8 mouse cellular contexts compared by ENCODE assay signal in the genomic region with DNA sequence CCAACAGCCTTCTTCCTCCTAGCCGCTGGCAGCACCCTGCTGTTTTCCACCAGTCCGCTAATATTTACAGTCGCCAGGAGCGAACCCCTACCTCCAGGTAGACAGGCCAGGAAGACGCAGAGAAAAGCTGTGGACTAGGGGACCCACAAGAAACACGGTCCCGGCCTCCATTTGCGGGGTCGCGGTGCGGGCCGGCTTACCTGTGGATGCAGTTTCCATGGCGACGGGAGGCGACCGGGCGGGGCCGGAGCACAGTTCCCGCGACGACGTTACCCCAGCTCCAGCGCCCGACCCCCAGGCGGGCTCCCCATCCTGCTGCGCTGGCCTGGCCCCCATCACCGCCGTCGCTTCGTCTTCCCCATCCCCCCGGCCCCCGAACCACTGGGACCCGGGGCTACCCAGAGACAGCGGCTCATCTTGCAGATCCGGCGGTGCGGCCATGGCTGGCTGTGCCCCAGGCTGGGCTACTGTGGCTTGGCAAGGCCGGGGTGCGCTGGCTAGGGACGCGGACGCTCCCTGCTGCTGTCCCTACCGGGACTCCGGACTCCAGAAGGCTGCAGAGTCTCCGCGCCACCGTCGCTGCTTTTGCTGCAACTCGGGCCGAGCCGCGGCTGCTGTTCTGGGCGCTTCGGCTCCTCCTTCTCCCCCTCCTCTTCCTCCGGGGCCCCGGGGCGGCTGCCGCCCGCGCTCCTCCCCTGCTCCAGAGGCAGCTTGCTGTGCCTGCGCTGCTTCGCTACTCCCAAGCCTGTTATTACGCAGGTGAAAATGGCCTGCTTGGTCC. TPM values are rescaled to one million over a fixed set of nuclear protein-coding genes. Genes with fewer than 3 reads are reported as not detected.
DNase-seq lines count a peak whose midpoint lies in the region; ATAC-seq and TF ChIP-seq lines count a peak whose summit lies in the region.

No protein-coding gene starts in this region.

- TF ChIP-seq CTCF in hindbrain, postnatal 0 days (IDR thresholded peaks at IDR 0.05; ENCODE audit: low read depth): no peak

- no peaks in the 10 kb centered on the region; the same call in 1 of the 2 replicates for H3K4me1 ChIP-seq in hindbrain, postnatal 0 days (ENCODE audit: insufficient read depth, low read length)

- no peaks in the 10 kb centered on the region for H3K36me3 ChIP-seq in hindbrain, postnatal 0 days (ENCODE audit: insufficient read depth, low read length)

- H3K4me2 ChIP-seq in hindbrain, postnatal 0 days (ENCODE audit: low read depth, low read length): peak overlapping the region; percentile 91

- intact Hi-C loops in left cerebral cortex, postnatal 25 days (cut with DNase I): loop anchor here (5.0 kb wide), 4 partner anchors 56 to 321 kb away; a partner anchor contains a TSS

- WGBS in hindbrain, postnatal 0 days: 0% methylated on average over 46 of the region's 63 CpGs

- ATAC-seq in hindbrain, postnatal 0 days: peak; percentile 88
- ATAC-seq in megakaryocyte, adult 5-6 weeks (ENCODE audit: poor library complexity, severe bottlenecking): peak; percentile 60

- H3K4me3 ChIP-seq in hindbrain, postnatal 0 days (ENCODE audit: low read length): peak overlapping the region; percentile 91

- H3K27ac ChIP-seq in hindbrain, postnatal 0 days: peak overlapping the region; percentile 88

- peak overlapping the region; percentile 86 for H3K9ac ChIP-seq in hindbrain, postnatal 0 days (replicated peaks; ENCODE audit: low read length)

- H3K27me3 ChIP-seq in hindbrain, postnatal 0 days (ENCODE audit: insufficient read depth, low read length): no peaks in the 10 kb centered on the region

- peak; percentile 25 to 32 for DNase-seq in adrenal gland, postnatal 4 days (ENCODE audit: low spot score in 2 of 2)
- peak; percentile 66 for DNase-seq in embryo, embryonic 10 days (ENCODE audit: low spot score)
- DNase-seq in gastrocnemius, postnatal 25 days: peak; percentile 47
- DNase-seq in hindbrain, postnatal 0 days (ENCODE audit: low spot score): peak; percentile 82
- DNase-seq in left cerebral cortex, postnatal 25 days (ENCODE audit: low spot score in 2 of 2): peak; percentile 75 to 82
- DNase-seq in right cerebral cortex, postnatal 10 days (ENCODE audit: low spot score in 2 of 2): peak; percentile 82 to 85
- DNase-seq in T-cell, adult 2 months (ENCODE audit: low spot score): no peak

- no peaks in the 10 kb centered on the region for H3K9me3 ChIP-seq in hindbrain, postnatal 0 days (ENCODE audit: low read length)

RNA-seq across cellular contexts. Expression of a gene that starts 0.6 kb away (rescaled TPM):
- 10 to 100 TPM; 66.3 to 86.5 TPM for total RNA-seq in adrenal gland, postnatal 4 days (2021)
- total RNA-seq in gastrocnemius, postnatal 25 days (2021): 1 to 10 TPM in 1 of 2 experiments, under 1 TPM in 1; 0.87 to 1.6 TPM
- 1,721 and 1,894 TPM in 2 replicates for total RNA-seq in hindbrain, postnatal 0 days (2014; rRNA removed)
- 3,263 and 3,445 TPM in 2 replicates for polyA plus RNA-seq in hindbrain, postnatal 0 days (2015; fragmentation: Nextera tagmentation; extraction: Ambion mirVana)
- 1,000 to 10,000 TPM; 1,464 to 1,529 TPM for total RNA-seq in left cerebral cortex, postnatal 25 days (2021)
- 4.2 and 8.9 TPM in 2 replicates for total RNA-seq in megakaryocyte, adult 5-6 weeks (2015)
- total RNA-seq in megakaryocyte, adult 5-6 weeks (2017): 2.1 and 2.5 TPM in 2 replicates

RNA-seq across cellular contexts. Expression of a gene that starts 33.4 kb away (rescaled TPM):
- 1 to 10 TPM; 1.9 to 2.4 TPM for total RNA-seq in adrenal gland, postnatal 4 days (2021)
- under 1 TPM in 1 of 2 experiments, not detected in 1; 0.13 TPM for total RNA-seq in gastrocnemius, postnatal 25 days (2021)
- 3.1 and 3.7 TPM in 2 replicates for total RNA-seq in hindbrain, postnatal 0 days (2014; rRNA removed)
- polyA plus RNA-seq in hindbrain, postnatal 0 days (2015; fragmentation: Nextera tagmentation; extraction: Ambion mirVana): 2.9 and 3.8 TPM in 2 replicates
- total RNA-seq in left cerebral cortex, postnatal 25 days (2021): 1 to 10 TPM; 1.3 to 2.4 TPM
- total RNA-seq in megakaryocyte, adult 5-6 weeks (2015): not detected in 2 replicates
- 0.15 and 0.45 TPM in 2 replicates for total RNA-seq in megakaryocyte, adult 5-6 weeks (2017)

Comparison
In these comparisons a context has a peak if more than half of its experiments do, and no peak if none do; other contexts are left out.
1. RNA of a gene that starts 0.6 kb away (total RNA-seq): 1,721 to 1,894 TPM in hindbrain, postnatal 0 days and 1,464 to 1,529 TPM in left cerebral cortex, postnatal 25 days; 66.3 to 86.5 TPM in adrenal gland, postnatal 4 days, 2.1 to 8.9 TPM in megakaryocyte, adult 5-6 weeks and 0.87 to 1.6 TPM in gastrocnemius, postnatal 25 days; every median in the first group is over 10 times any median in the second.